Mouse (Mus musculus) small intestine, adult 2 months (tissue): Measurements from ENCODE around the gene Sphkap.

Experiments
- CTCF ChIP-seq: fragments of 200-500 bp; IDR thresholded peaks from 2 replicates; pipeline ENCODE4 v1.5.1; 2012; ENCODE audit warnings: low read depth, mild to moderate bottlenecking, control low read depth, inconsistent platforms, low read length, moderate library complexity, mixed read lengths; ENCODE audit not compliant: insufficient replicate concordance, insufficient read length; ENCODE audit errors: extremely low read depth
- POLR2A ChIP-seq: fragments of 200-500 bp; IDR thresholded peaks from 2 replicates; pipeline ENCODE4 v1.6.1; 2012; ENCODE audit warnings: low read depth, mild to moderate bottlenecking, control low read depth, inconsistent platforms, low read length, moderate library complexity

GRCm38 (mm10) chr1:83396284-83396683 lies 11.7 kb downstream of the Sphkap start:
- no peak for TF ChIP-seq CTCF
- no peak for TF ChIP-seq POLR2A
